In the genomic region with DNA sequence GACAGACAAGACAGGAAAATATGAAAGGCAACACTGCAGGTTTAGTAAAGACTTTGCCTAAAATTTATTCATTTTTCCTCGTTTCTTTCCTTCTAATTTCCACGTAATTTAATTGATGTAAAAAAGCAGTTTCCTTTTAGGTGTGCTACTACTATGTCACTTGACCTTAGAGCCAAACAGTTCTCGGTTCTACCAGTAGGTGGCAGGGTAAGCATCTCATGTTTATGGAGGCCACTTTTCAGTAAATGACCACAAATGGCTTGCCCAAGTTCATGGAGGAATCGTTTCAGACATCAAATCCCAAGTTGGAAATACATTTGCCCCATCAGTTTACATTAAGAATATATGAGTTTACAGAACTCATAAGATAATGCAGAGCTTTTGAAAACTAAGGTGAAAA, we compare ENCODE assay signal across 7 mouse cellular contexts.
A peak's percentile ranks its signal among the peaks of the same experiment; 100 is the strongest.
DNase-seq lines count a peak whose midpoint lies in the region; TF ChIP-seq lines count a peak whose summit lies in the region.

No protein-coding gene starts in this region.

- peak; percentile 82 for TF ChIP-seq RAD21 in MEL (IDR thresholded peaks at IDR 0.05; ENCODE audit: low read depth, low read length)

- TF ChIP-seq CTCF in left cerebral cortex, adult 2 months (IDR thresholded peaks at IDR 0.05): peak; percentile 78
- peak; percentile 50 to 93 (median 84) for TF ChIP-seq CTCF in MEL (IDR thresholded peaks at IDR 0.05 in 2 of 3, conservative IDR thresholded peaks at IDR 0.05 in 1 of 3; ENCODE audit: control insufficient read depth in 1 of 3, insufficient read depth in 1 of 3, low read depth in 2 of 3, low read length in 3 of 3, poor library complexity in 1 of 3, severe bottlenecking in 1 of 3)

- H3K27ac ChIP-seq in left cerebral cortex, adult 2 months: no peak overlapping the region
- no peak overlapping the region for H3K27ac ChIP-seq in MEL (ENCODE audit: control insufficient read depth, low read depth, low read length)

- intact Hi-C loops in left cerebral cortex, adult 2 months (cut with DNase I): loop anchor here (2.0 kb wide), 1 partner anchor 524 kb away; no protein-coding TSS in a partner anchor

- H3K27me3 ChIP-seq in MEL (ENCODE audit: control insufficient read depth in 1 of 2, insufficient read depth in 2 of 2, low read length in 2 of 2): no peaks in the 10 kb centered on the region; a peak in 1 of 4 replicates

- no peaks in the 10 kb centered on the region for H3K79me2 ChIP-seq in MEL (ENCODE audit: control insufficient read depth, insufficient read depth, low read length, poor library complexity)

- DNase-seq in left cerebral cortex, adult 2 months (ENCODE audit: extremely low spot score in 1 of 2, low spot score in 2 of 2): peak; percentile 24 to 37
- DNase-seq in left cerebral cortex, adult 11 months (ENCODE audit: low spot score): no peak
- DNase-seq in MEL (ENCODE audit: low read depth, low spot score): peak; percentile 74
- peak; percentile 76 for DNase-seq in adrenal gland, postnatal 10 days
- peak; percentile 46 for DNase-seq in embryo, embryonic 9.5 days (ENCODE audit: extremely low spot score)
- peak; percentile 11 for DNase-seq in large intestine, adult 2 months (ENCODE audit: low read depth, low spot score)
- DNase-seq in retina, postnatal 7 days (ENCODE audit: low read depth, low spot score): peak; percentile 20

- TF ChIP-seq EP300 in MEL (IDR thresholded peaks at IDR 0.05; ENCODE audit: low read depth in 1 of 2, low read length in 2 of 2): no peak

- no peaks in the 10 kb centered on the region for H3K9me3 ChIP-seq in MEL (replicated peaks; ENCODE audit: insufficient read depth, low read length)

- no peak overlapping the region for H3K9ac ChIP-seq in MEL (ENCODE audit: control insufficient read depth, low read depth, low read length, poor library complexity, severe bottlenecking)

- no peak for TF ChIP-seq POLR2A in MEL (IDR thresholded peaks at IDR 0.05; ENCODE audit: control insufficient read depth in 1 of 2, insufficient read depth in 1 of 2, low read depth in 1 of 2, low read length in 2 of 2, poor library complexity in 1 of 2)

- no peak overlapping the region for H3K4me3 ChIP-seq in left cerebral cortex, adult 2 months
- no peak overlapping the region for H3K4me3 ChIP-seq in MEL (ENCODE audit: control insufficient read depth in 1 of 2, insufficient read depth in 1 of 2, low read depth in 2 of 2, low read length in 2 of 2)

- H3K36me3 ChIP-seq in MEL (ENCODE audit: control insufficient read depth in 1 of 2, insufficient read depth in 2 of 2, low read length in 2 of 2): no peaks in the 10 kb centered on the region

- H3K4me1 ChIP-seq in MEL (ENCODE audit: control insufficient read depth in 1 of 2, insufficient read depth in 2 of 2, low read length in 2 of 2): no peaks in the 10 kb centered on the region

- 42% methylated on average over 4 of the region's 4 CpGs for WGBS in large intestine, adult 2 months

TF ChIP-seq in MEL, 35 proteins besides CTCF, POLR2A, EP300 and RAD21:
- TF ChIP-seq GABPA (IDR thresholded peaks at IDR 0.05; ENCODE audit: low read depth, low read length) (no peak), ZNF384 (IDR thresholded peaks at IDR 0.05; ENCODE audit: low read depth, low read length) (peak; percentile 27; the same call in 1 of the 2 replicates), ZC3H11A (IDR thresholded peaks at IDR 0.05; ENCODE audit: low read depth, low read length) (peak; percentile 66), TCF12 (IDR thresholded peaks at IDR 0.05; ENCODE audit: low read depth, low read length) (no peak), SMC3 (IDR thresholded peaks at IDR 0.05; ENCODE audit: low read depth, low read length) (peak; percentile 89)
